Mouse (Mus musculus) neutrophil, adult 5-6 weeks (primary cell): ENCODE measurements around the gene Fam129b. TPM values are rescaled to one million over a fixed set of nuclear protein-coding genes. Genes with fewer than 3 reads are reported as not detected.

Experiments
- ATAC-seq: fragments of 151-379, 151-347 bp; 2 replicates; pipeline ENCODE4 v1.8.0; 2017; ENCODE audit warnings: mild to moderate bottlenecking, moderate TSS enrichment; ENCODE audit not compliant: insufficient number of reproducible peaks, poor library complexity, low FRiP score, severe bottlenecking; ENCODE audit errors: extremely low read depth
- total RNA-seq: library from RNA; stranded (forward); fragments of 200-1000 nt; gene quantifications from 2 replicates; pipeline ENCODE4 v1.2.3, GENCODE M21; 2017

The Fam129b gene
- total RNA-seq, 1 experiment from 2014 or later = 6.1 TPM

DNA sequence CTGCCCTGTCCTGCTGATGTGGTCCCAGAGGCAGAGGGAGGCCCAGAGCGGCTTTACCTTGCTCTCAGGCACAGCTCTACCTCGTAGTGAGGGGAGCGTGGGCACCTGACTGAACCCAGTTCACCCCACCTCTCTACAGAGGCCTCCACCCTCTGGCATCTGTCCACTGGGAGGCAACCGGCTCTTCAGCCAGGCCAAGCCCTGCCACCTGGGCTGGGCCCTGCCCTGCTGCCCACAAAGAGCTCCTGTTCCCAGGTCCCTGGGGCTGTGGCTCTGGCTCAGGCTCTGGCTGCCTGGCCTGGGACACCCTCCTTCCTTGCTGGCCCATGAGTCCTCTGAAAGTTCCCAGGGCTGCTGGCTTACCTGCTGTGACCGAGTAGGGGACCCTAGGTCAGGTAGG lies 38.4 kb downstream of the Fam129b start:
- no peak for ATAC-seq

DNA sequence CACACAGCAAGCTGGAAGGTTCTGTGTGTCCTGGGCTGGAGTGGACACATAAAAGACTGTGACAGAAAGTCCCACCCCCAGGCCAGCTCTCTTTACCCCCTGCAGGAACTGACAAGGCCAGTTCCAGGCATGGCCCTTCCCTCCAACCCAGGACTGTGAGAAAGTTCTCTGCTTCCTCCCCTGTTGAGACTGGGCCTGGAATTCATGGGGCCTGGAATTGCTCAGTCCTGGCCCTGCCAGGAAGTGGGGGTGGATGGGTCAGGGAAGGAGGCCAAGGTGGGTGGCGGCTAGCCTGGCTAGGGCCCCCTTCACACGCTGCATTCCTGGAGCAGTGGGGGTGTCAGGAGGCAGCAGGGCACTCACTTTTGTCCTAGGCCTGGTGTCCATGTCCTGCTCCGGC lies 39.0 kb downstream of the Fam129b start:
- ATAC-seq = no peak

DNA sequence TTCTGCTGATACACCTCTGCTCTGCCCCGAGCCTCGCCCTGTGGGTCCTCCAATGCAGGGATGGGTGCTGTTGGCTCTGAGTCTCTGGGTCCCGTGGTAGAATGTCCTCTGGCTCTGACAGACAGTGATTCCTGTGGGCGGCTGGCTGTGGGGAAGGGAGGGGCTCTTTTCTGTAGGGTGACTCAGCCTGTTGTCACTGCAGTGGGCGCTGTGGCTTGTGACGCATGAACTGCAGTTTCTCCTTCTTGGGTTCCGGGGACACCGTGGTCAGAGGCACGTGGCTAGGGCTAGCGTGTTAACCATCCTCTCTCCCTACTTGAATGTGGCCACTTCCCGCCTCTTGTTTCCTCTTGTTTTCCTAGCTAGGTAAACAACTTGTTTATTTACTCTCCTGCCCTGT lies 41.6 kb downstream of the Fam129b start:
- no peak for ATAC-seq

- ATAC-seq = no peak
Observed at GRCm38 (mm10) chr2:32918391-32918790, 42.5 kb downstream of the Fam129b start.

GRCm38 (mm10) chr2:32921235-32921634 lies 45.3 kb downstream of the Fam129b start:
- no peak for ATAC-seq

- ATAC-seq = no peak
Observed at GRCm38 (mm10) chr2:32921801-32922380, 46.0 kb downstream of the Fam129b start.

DNA sequence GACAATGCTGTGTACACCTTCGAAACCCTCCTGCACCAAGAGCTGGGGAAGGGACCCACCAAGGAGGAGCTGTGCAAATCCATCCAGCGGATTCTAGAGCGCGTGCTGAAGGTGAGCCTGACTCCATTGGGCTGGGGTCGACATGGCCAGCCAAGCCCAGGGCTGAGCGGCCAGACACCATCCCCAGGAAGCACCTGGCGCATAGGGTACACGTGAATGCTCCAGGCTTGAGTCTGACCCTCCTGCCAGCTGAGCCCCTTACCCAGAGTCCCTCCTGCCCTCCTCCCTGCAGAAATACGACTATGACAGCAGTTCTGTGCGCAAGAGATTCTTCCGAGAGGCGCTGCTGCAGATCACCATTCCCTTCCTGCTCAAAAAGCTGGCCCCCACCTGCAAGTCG lies 46.6 kb downstream of the Fam129b start:
- ATAC-seq = no peak

GRCm38 (mm10) chr2:32923551-32924250 lies 47.8 kb downstream of the Fam129b start:
- ATAC-seq = no peak

- no peak for ATAC-seq
Observed at GRCm38 (mm10) chr2:32924306-32924844, 48.5 kb downstream of the Fam129b start.

GRCm38 (mm10) chr2:32926330-32927075 lies 50.6 kb downstream of the Fam129b start:
- no peak for ATAC-seq

DNA sequence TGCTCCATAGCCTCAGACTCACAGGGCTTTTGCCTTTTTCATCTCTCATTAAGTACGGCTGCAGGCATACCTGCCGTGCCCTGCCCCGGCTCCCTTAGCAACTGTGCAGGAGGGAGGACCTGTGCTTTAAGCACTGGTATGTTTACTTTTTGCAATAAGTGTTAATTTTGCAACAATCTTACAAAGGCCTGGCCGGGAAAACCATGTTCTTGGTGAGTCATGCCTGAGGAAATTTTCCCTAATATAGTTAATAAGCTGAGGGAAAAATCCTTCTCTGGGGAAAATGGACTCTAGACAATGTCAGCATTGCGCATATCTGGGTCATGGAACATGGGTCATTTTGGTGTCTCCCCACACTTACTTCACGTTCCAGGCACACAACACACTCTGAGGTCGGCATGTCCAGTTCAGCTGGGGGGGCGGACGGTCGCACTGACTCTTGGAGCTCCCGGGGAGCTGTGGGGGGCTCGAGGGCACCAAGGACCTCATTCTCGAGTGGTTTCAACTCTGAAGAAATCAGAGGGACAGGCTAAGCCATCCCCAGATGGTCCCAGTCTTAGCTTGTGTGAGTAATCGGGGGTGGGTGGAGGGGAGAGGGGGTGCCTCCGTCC lies 51.8 kb downstream of the Fam129b start:
- no peak for ATAC-seq

- ATAC-seq = no peak
Observed at GRCm38 (mm10) chr2:32928235-32928946, 52.5 kb downstream of the Fam129b start.

DNA sequence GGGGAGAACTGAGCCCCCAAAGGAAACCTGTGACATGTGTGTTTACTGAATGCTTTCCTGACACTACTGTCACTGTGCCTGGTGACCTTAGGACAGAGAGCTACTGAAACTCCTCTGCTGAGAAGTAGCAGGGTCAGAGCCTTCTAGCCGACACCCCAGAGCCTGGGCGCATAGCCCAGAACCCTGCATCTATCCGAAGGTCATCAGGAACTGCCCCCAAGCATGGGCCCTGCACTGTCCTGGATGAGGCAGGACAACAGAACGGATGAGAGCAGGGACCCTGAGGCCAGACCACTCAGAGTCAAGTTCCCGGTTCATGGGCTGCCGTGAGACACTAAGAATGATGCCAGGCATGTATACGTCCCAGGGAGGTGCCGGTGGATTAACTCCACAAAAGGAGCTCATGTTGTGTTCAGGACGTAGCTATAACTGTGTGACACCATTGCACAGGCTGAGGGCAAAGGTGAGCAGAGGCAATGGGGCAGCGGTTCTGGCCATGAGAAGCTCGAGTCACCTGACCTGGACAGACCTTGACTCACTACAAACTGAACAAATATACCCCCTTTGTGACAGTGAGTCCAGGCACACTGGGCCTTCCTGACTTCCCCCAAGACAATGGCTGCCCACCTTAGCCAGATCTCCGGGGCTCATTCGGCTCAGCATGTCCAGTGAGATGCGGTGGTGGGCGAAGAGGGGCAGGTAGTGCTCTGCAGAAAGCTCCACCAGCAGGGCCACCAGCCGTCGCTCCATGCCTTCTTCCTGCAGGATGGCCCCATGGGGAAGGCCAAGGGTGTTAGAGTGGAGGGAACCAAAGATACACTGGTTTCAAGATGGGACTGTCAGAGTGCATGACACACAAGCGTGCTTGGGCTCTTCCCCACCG lies 53.3 kb downstream of the Fam129b start:
- ATAC-seq = no peak

GRCm38 (mm10) chr2:32931730-32932129 lies 55.8 kb downstream of the Fam129b start:
- no peak for ATAC-seq

DNA sequence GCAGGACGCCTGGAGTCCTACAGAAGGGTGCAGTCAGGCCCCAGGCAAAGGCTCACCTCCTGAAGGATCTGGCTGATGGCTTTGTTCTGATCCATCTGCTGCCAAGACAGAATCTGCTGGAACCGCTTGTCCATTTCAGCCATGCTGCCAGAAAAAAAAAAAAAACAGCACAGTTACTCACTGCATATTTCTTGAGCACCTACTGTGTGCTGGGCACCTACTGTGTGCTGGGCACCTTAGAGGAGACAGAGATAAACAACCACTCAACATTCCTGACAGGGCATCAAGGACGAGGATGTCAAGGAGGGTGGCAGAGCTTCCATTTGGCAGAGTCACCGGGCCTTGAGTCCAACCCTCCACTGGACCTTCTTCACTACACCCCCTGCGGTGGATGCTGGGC lies 62.8 kb downstream of the Fam129b start:
- no peak for ATAC-seq

GRCm38 (mm10) chr2:32939418-32939817 lies 63.5 kb downstream of the Fam129b start:
- ATAC-seq = peak; percentile 45; the same call in 1 of the 2 replicates

- ATAC-seq = no peak
Observed at GRCm38 (mm10) chr2:32940483-32940882, 64.6 kb downstream of the Fam129b start.

DNA sequence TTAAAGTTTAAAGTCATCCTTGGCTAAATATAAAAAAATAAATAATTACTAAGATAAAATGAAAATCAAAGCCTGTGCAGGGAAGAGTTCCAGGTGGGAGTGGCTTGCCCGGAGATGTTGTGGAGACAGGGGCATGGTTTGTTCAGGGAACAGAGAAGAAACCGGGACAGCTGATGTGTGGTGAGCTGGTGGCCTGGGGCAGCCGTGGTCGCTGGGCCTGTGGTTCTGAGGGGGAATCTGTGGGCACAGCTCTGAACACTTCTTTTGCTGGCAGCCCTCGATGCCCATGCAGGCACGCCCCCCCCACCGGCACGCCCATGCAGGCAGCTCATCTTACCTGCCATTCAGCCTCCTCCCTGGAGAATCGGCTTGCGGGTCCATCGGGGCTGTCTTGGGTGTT lies 71.5 kb downstream of the Fam129b start:
- no peak for ATAC-seq
